Mouse (Mus musculus) small intestine, adult 2 months (tissue): Measurements from ENCODE around the gene Phf20.

ENCODE experiments used
- CTCF ChIP-seq: fragments of 200-500 bp; IDR thresholded peaks from 2 replicates; pipeline ENCODE4 v1.5.1; 2012; ENCODE audit warnings: low read depth, mild to moderate bottlenecking, control low read depth, inconsistent platforms, low read length, moderate library complexity, mixed read lengths; ENCODE audit not compliant: insufficient replicate concordance, insufficient read length; ENCODE audit errors: extremely low read depth
- POLR2A ChIP-seq: fragments of 200-500 bp; IDR thresholded peaks from 2 replicates; pipeline ENCODE4 v1.6.1; 2012; ENCODE audit warnings: low read depth, mild to moderate bottlenecking, control low read depth, inconsistent platforms, low read length, moderate library complexity

DNA sequence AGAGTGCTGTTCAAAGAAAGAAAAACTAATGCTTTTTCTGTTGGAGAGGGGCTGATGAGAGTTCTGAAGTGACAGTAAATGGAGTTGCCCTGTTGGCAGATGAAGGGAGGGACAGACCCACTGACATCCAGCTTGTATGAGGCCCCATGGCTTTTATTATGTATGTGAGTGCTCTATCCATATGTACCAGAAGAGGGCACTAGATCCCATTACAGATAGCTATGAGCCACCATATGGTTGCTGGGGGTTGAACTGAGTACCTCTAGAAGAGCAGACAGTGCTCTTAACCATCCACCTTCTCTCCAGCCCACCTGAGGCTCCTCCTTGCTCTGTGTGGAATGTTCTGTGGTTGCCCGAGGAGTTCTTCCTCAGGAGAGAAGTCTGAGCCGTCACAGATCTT, 109.6 kb downstream of the Phf20 start:
- TF ChIP-seq CTCF, result peak; percentile 38; the same call in 1 of the 2 replicates
- no peak for TF ChIP-seq POLR2A
